Mouse (Mus musculus): ENCODE measurements around the gene Ppp3cb. TPM values are rescaled to one million over a fixed set of nuclear protein-coding genes. Genes with fewer than 3 reads are reported as not detected.

Ppp3cb gene
- total RNA-seq, 1 experiment = 32.0 TPM

GRCm38 (mm10) chr14:20479291-20480194, 66.8 kb downstream of the Ppp3cb start, which contains the start of gene Anxa7:
Anxa7 (minus strand) TSS chr14:20480133.
- Histone ChIP-seq H3K4me1 (ENCODE audit: control insufficient read depth in 2 of 2, insufficient read depth in 2 of 2, low read length in 2 of 2, poor library complexity in 1 of 2) (peaks cover 9 to 14% of the 10 kb centered on the region in 2 experiments; a peak in 3 of 4 replicates), H3K36me3 (ENCODE audit: control insufficient read depth, insufficient read depth, low read length, poor library complexity, severe bottlenecking) (no peaks in the 10 kb centered on the region), H3K9me3 (ENCODE audit: control insufficient read depth, insufficient read depth, low read depth, low read length) (no peaks in the 10 kb centered on the region), H3K27ac (ENCODE audit: insufficient read depth, low read depth, low read length, poor library complexity, severe bottlenecking) (peak within 1 kb of the TSS; percentile 73), H3K4me3 (ENCODE audit: insufficient read depth in 1 of 2, low read depth in 1 of 2, low read length in 2 of 2, poor library complexity in 1 of 2, severe bottlenecking in 1 of 2) (peak within 1 kb of the TSS; percentile 86 to 87), H3K9ac (ENCODE audit: insufficient read depth, low read depth, low read length, poor library complexity, severe bottlenecking) (peak within 1 kb of the TSS; percentile 84)
- DNase-seq (ENCODE audit: low read depth, low spot score) = peak; percentile 84
- in situ Hi-C loops (cut with MboI; ENCODE audit: low sequenced_read_pairs in 2 of 2, unreplicated experiment in 2 of 2) = loop anchor here in 1 of 2 experiments (25.0 kb wide), 1 partner anchor 92 kb away; the partner anchor contains the start of genes Dnajc9 and Mrps16
- TF ChIP-seq MAFK (IDR thresholded peaks at IDR 0.05; ENCODE audit: insufficient read depth, low read depth, low read length) (peak; percentile 85), ZC3H11A (IDR thresholded peaks at IDR 0.05; ENCODE audit: borderline replicate concordance, low read depth, low read length) (no peak), ZNF384 (IDR thresholded peaks at IDR 0.05; ENCODE audit: low read depth, low read length) (no peak), HCFC1 (IDR thresholded peaks at IDR 0.05; ENCODE audit: borderline replicate concordance, insufficient read depth, low read length) (no peak)

- Histone ChIP-seq H3K9me3 (ENCODE audit: control insufficient read depth, insufficient read depth, low read depth, low read length) (no peaks in the 10 kb centered on the region), H3K27ac (ENCODE audit: insufficient read depth, low read depth, low read length, poor library complexity, severe bottlenecking) (peak overlapping the region; percentile 37; the same call in 1 of the 2 replicates), H3K36me3 (ENCODE audit: control insufficient read depth, insufficient read depth, low read length, poor library complexity, severe bottlenecking) (no peaks in the 10 kb centered on the region), H3K4me1 (ENCODE audit: control insufficient read depth in 2 of 2, insufficient read depth in 2 of 2, low read length in 2 of 2, poor library complexity in 1 of 2) (peaks cover 9 to 14% of the 10 kb centered on the region in 2 experiments; a peak in 3 of 4 replicates), H3K4me3 (ENCODE audit: insufficient read depth in 1 of 2, low read depth in 1 of 2, low read length in 2 of 2, poor library complexity in 1 of 2, severe bottlenecking in 1 of 2) (peak overlapping the region; percentile 86 to 87), H3K9ac (ENCODE audit: insufficient read depth, low read depth, low read length, poor library complexity, severe bottlenecking) (no peak overlapping the region; the same call in 1 of the 2 replicates)
- in situ Hi-C loops (cut with MboI; ENCODE audit: low sequenced_read_pairs in 2 of 2, unreplicated experiment in 2 of 2) = loop anchor here in 1 of 2 experiments (25.0 kb wide), 1 partner anchor 92 kb away; the partner anchor contains the start of genes Dnajc9 and Mrps16
- DNase-seq (ENCODE audit: low read depth, low spot score) = peak; percentile 52
- TF ChIP-seq CHD2 (IDR thresholded peaks at IDR 0.05; ENCODE audit: low read depth, low read length) (no peak), MAFK (IDR thresholded peaks at IDR 0.05; ENCODE audit: insufficient read depth, low read depth, low read length) (peak; percentile 1; the same call in 1 of the 2 replicates)
Measured at GRCm38 (mm10) chr14:20478801-20479200, 67.6 kb downstream of the Ppp3cb start.

GRCm38 (mm10) chr14:20478385-20478784, 68.0 kb downstream of the Ppp3cb start:
- Histone ChIP-seq H3K9ac (ENCODE audit: insufficient read depth, low read depth, low read length, poor library complexity, severe bottlenecking) (no peak overlapping the region; the same call in 1 of the 2 replicates), H3K4me3 (ENCODE audit: insufficient read depth in 1 of 2, low read depth in 1 of 2, low read length in 2 of 2, poor library complexity in 1 of 2, severe bottlenecking in 1 of 2) (peak overlapping the region; percentile 86 to 87; a peak in 3 of 4 replicates), H3K4me1 (ENCODE audit: control insufficient read depth in 2 of 2, insufficient read depth in 2 of 2, low read length in 2 of 2, poor library complexity in 1 of 2) (peaks cover 9 to 14% of the 10 kb centered on the region in 2 experiments; a peak in 3 of 4 replicates), H3K27ac (ENCODE audit: insufficient read depth, low read depth, low read length, poor library complexity, severe bottlenecking) (peak overlapping the region; percentile 37; the same call in 1 of the 2 replicates), H3K36me3 (ENCODE audit: control insufficient read depth, insufficient read depth, low read length, poor library complexity, severe bottlenecking) (no peaks in the 10 kb centered on the region), H3K9me3 (ENCODE audit: control insufficient read depth, insufficient read depth, low read depth, low read length) (no peaks in the 10 kb centered on the region)
- no peak for DNase-seq (ENCODE audit: low read depth, low spot score)
- no peak for TF ChIP-seq HCFC1 (IDR thresholded peaks at IDR 0.05; ENCODE audit: borderline replicate concordance, insufficient read depth, low read length)
- 0 out of 2 replicates have a peak, but pooled peaks have one; percentile 36 for TF ChIP-seq MAFK (IDR thresholded peaks at IDR 0.05; ENCODE audit: insufficient read depth, low read depth, low read length)
- TF ChIP-seq ZNF384 (IDR thresholded peaks at IDR 0.05; ENCODE audit: low read depth, low read length) = no peak
- no peak for TF ChIP-seq CHD2 (IDR thresholded peaks at IDR 0.05; ENCODE audit: low read depth, low read length)
- TF ChIP-seq ZC3H11A (IDR thresholded peaks at IDR 0.05; ENCODE audit: borderline replicate concordance, low read depth, low read length) = no peak
- in situ Hi-C loops (cut with MboI; ENCODE audit: low sequenced_read_pairs in 2 of 2, unreplicated experiment in 2 of 2) = loop anchor here in 1 of 2 experiments (25.0 kb wide), 1 partner anchor 91 kb away; the partner anchor contains the start of genes Dnajc9 and Mrps16

- TF ChIP-seq HCFC1 (IDR thresholded peaks at IDR 0.05; ENCODE audit: borderline replicate concordance, insufficient read depth, low read length) = no peak
- TF ChIP-seq ZNF384 (IDR thresholded peaks at IDR 0.05; ENCODE audit: low read depth, low read length) = no peak
- H3K4me3 ChIP-seq (ENCODE audit: insufficient read depth in 1 of 2, low read depth in 1 of 2, low read length in 2 of 2, poor library complexity in 1 of 2, severe bottlenecking in 1 of 2) = no peak overlapping the region
- H3K9me3 ChIP-seq (ENCODE audit: control insufficient read depth, insufficient read depth, low read depth, low read length) = no peaks in the 10 kb centered on the region
- no peaks in the 10 kb centered on the region for H3K36me3 ChIP-seq (ENCODE audit: control insufficient read depth, insufficient read depth, low read length, poor library complexity, severe bottlenecking)
- no peak for DNase-seq (ENCODE audit: low read depth, low spot score)
- peaks cover 9 to 14% of the 10 kb centered on the region in 2 experiments; a peak in 3 of 4 replicates for H3K4me1 ChIP-seq (ENCODE audit: control insufficient read depth in 2 of 2, insufficient read depth in 2 of 2, low read length in 2 of 2, poor library complexity in 1 of 2)
- no peak overlapping the region; the same call in 1 of the 2 replicates for H3K9ac ChIP-seq (ENCODE audit: insufficient read depth, low read depth, low read length, poor library complexity, severe bottlenecking)
- no peak overlapping the region; the same call in 1 of the 2 replicates for H3K27ac ChIP-seq (ENCODE audit: insufficient read depth, low read depth, low read length, poor library complexity, severe bottlenecking)
- in situ Hi-C loops (cut with MboI; ENCODE audit: low sequenced_read_pairs in 2 of 2, unreplicated experiment in 2 of 2) = loop anchor here in 1 of 2 experiments (25.0 kb wide), 1 partner anchor 90 kb away; the partner anchor contains the start of genes Dnajc9 and Mrps16
Measured at GRCm38 (mm10) chr14:20477261-20478025, 68.9 kb downstream of the Ppp3cb start.

All from ES-E14 (cell line).